ENCODE assay signal across 17 mouse cellular contexts in genomic region chr8:114510226-114510625, GRCm38 (mm10).
DNase-seq lines count a peak whose midpoint lies in the region; ATAC-seq lines count a peak whose summit lies in the region.
"Had no signal": no experiment of that assay in that cellular context is flagged by ENCODE, and none has a peak within 500 bp of the region (broad histone marks: within the 10 kb centered on the region; RNA-seq: fewer than 3 reads in every experiment).

No protein-coding gene starts in this region.

- no peaks in the 10 kb centered on the region for H3K9me3 ChIP-seq in forebrain, embryonic 11.5 days (ENCODE audit: control insufficient read depth, low read length)
- H3K9me3 ChIP-seq in forebrain, embryonic 15.5 days: no peaks in the 10 kb centered on the region
- no peaks in the 10 kb centered on the region for H3K9me3 ChIP-seq in midbrain, embryonic 11.5 days (ENCODE audit: control insufficient read depth, low read length)
- H3K9me3 ChIP-seq in midbrain, embryonic 14.5 days (ENCODE audit: control insufficient read depth, low read length): no peaks in the 10 kb centered on the region
- H3K9me3 ChIP-seq: heart, embryonic 12.5 days; hindbrain, embryonic 13.5 days; kidney, embryonic 15.5 days had no signal

- H3K27ac ChIP-seq in forebrain, embryonic 11.5 days (ENCODE audit: low read depth, low read length): no peak overlapping the region
- no peak overlapping the region for H3K27ac ChIP-seq in forebrain, embryonic 15.5 days (replicated peaks)
- H3K27ac ChIP-seq in midbrain, embryonic 11.5 days (ENCODE audit: low read depth, low read length): no peak overlapping the region
- H3K27ac ChIP-seq in midbrain, embryonic 14.5 days (replicated peaks; ENCODE audit: low read depth, low read length): no peak overlapping the region
- H3K27ac ChIP-seq: hindbrain, embryonic 13.5 days; kidney, embryonic 15.5 days; layer of hippocampus, adult 2 months had no signal

- no peak for ATAC-seq in forebrain, embryonic 11.5 days (replicated peaks; ENCODE audit: low FRiP score)
- no peak for ATAC-seq in forebrain, embryonic 15.5 days (replicated peaks)
- ATAC-seq in midbrain, embryonic 11.5 days (ENCODE audit: low FRiP score): no peak
- no peak for ATAC-seq in midbrain, embryonic 14.5 days (ENCODE audit: low FRiP score, low TSS enrichment)
- ATAC-seq: forebrain, postnatal 0 days had no signal

- H3K4me1 ChIP-seq in forebrain, embryonic 11.5 days (replicated peaks; ENCODE audit: control insufficient read depth, insufficient read depth, low read length): no peaks in the 10 kb centered on the region
- peaks cover 20% of the 10 kb centered on the region for H3K4me1 ChIP-seq in forebrain, embryonic 15.5 days
- H3K4me1 ChIP-seq in midbrain, embryonic 11.5 days (ENCODE audit: control insufficient read depth, insufficient read depth, low read length): no peaks in the 10 kb centered on the region
- H3K4me1 ChIP-seq in midbrain, embryonic 14.5 days (ENCODE audit: control insufficient read depth, insufficient read depth, low read length): peaks cover 16% of the 10 kb centered on the region; the same call in 1 of the 2 replicates

- no peaks in the 10 kb centered on the region for H3K36me3 ChIP-seq in forebrain, embryonic 11.5 days (ENCODE audit: control insufficient read depth, insufficient read depth, low read length)
- no peaks in the 10 kb centered on the region for H3K36me3 ChIP-seq in forebrain, embryonic 15.5 days
- no peaks in the 10 kb centered on the region for H3K36me3 ChIP-seq in midbrain, embryonic 11.5 days (ENCODE audit: control insufficient read depth, insufficient read depth, low read length)
- no peaks in the 10 kb centered on the region for H3K36me3 ChIP-seq in midbrain, embryonic 14.5 days (ENCODE audit: control insufficient read depth, insufficient read depth, low read length)
- H3K36me3 ChIP-seq: heart, embryonic 12.5 days; hindbrain, embryonic 13.5 days; kidney, embryonic 15.5 days had no signal

- DNase-seq in forebrain, embryonic 11.5 days (ENCODE audit: low spot score): peak; percentile 49
- peak; percentile 80 for DNase-seq in midbrain, embryonic 11.5 days (ENCODE audit: low spot score, missing footprints)
- DNase-seq in midbrain, embryonic 14.5 days: no peak
- peak; percentile 73 to 75 for DNase-seq in cerebellum, postnatal 14 days
- no peak for DNase-seq in urinary bladder, postnatal 25 days (ENCODE audit: low spot score)
- no peak for DNase-seq in neural tube, embryonic 10.5 days (ENCODE audit: extremely low spot score, low spot score)
- DNase-seq: adrenal gland, postnatal 36 days; forebrain, postnatal 0 days; lung, adult 2 months; retina, postnatal 1 day; right cerebral cortex, postnatal 4 days had no signal

- WGBS in forebrain, embryonic 11.5 days: 68% methylated on average over 1 of the region's 1 CpGs
- 53% methylated on average over 1 of the region's 1 CpGs for WGBS in forebrain, embryonic 15.5 days
- WGBS in midbrain, embryonic 11.5 days: 100% methylated on average over 1 of the region's 1 CpGs
- 69% methylated on average over 1 of the region's 1 CpGs for WGBS in midbrain, embryonic 14.5 days

- H3K4me3 ChIP-seq in forebrain, embryonic 11.5 days (ENCODE audit: low read depth, low read length): no peak overlapping the region
- H3K4me3 ChIP-seq in forebrain, embryonic 15.5 days: no peak overlapping the region
- H3K4me3 ChIP-seq in midbrain, embryonic 11.5 days (ENCODE audit: low read depth, low read length): no peak overlapping the region
- no peak overlapping the region for H3K4me3 ChIP-seq in midbrain, embryonic 14.5 days (replicated peaks; ENCODE audit: low read depth, low read length)
- H3K4me3 ChIP-seq: heart, embryonic 12.5 days; hindbrain, embryonic 13.5 days; kidney, embryonic 15.5 days; layer of hippocampus, adult 2 months had no signal

- no peak overlapping the region for H3K4me2 ChIP-seq in forebrain, embryonic 11.5 days (ENCODE audit: low read depth, low read length, severe bottlenecking)
- no peak overlapping the region for H3K4me2 ChIP-seq in forebrain, embryonic 15.5 days (replicated peaks)
- H3K4me2 ChIP-seq in midbrain, embryonic 11.5 days: no peak overlapping the region
- no peak overlapping the region for H3K4me2 ChIP-seq in midbrain, embryonic 14.5 days (ENCODE audit: low read length)
- H3K4me2 ChIP-seq: heart, embryonic 12.5 days; hindbrain, embryonic 13.5 days; kidney, embryonic 15.5 days; liver, embryonic 11.5 days had no signal

- H3K27me3 ChIP-seq in forebrain, embryonic 11.5 days (ENCODE audit: control insufficient read depth, insufficient read depth, low read length): peaks cover 7% of the 10 kb centered on the region
- peaks cover 26% of the 10 kb centered on the region for H3K27me3 ChIP-seq in forebrain, embryonic 15.5 days
- no peaks in the 10 kb centered on the region for H3K27me3 ChIP-seq in midbrain, embryonic 11.5 days (ENCODE audit: control insufficient read depth, insufficient read depth, low read length)
- H3K27me3 ChIP-seq in midbrain, embryonic 14.5 days (ENCODE audit: control insufficient read depth, insufficient read depth, low read length): no peaks in the 10 kb centered on the region
- H3K27me3 ChIP-seq: hindbrain, embryonic 13.5 days had no signal

- no peak overlapping the region for H3K9ac ChIP-seq in forebrain, embryonic 11.5 days (ENCODE audit: low read length)
- H3K9ac ChIP-seq in forebrain, embryonic 15.5 days (replicated peaks): no peak overlapping the region
- H3K9ac ChIP-seq in midbrain, embryonic 11.5 days (ENCODE audit: low read length): no peak overlapping the region
- no peak overlapping the region for H3K9ac ChIP-seq in midbrain, embryonic 14.5 days (replicated peaks; ENCODE audit: low read length)
- H3K9ac ChIP-seq: forebrain, postnatal 0 days; heart, embryonic 12.5 days; hindbrain, embryonic 13.5 days; kidney, embryonic 15.5 days had no signal

Comparison
In these comparisons a context has a peak if more than half of its experiments do, and no peak if none do; other contexts are left out.
1. DNase-seq: peak in forebrain, embryonic 11.5 days (single experiment), midbrain, embryonic 11.5 days (single experiment) and cerebellum, postnatal 14 days (2 of 2); none in midbrain, embryonic 14.5 days (single experiment), urinary bladder, postnatal 25 days (single experiment) and neural tube, embryonic 10.5 days (single experiment).